Mouse (Mus musculus) kidney, embryonic 15.5 days (tissue): ENCODE measurements at regions not wholly inside any gene's neighbourhood (a gene's known extent, or its start where the extent isn't known, plus 50 kb on each side); places are given as distances from the start of the nearest gene placed in this dataset.

Experiments
- ATAC-seq: fragments of 200-750 bp; cut with Nextera tagmentation; replicated peaks from 2 replicates; pipeline ENCODE4 v1.8.0; 2017; ENCODE audit warnings: moderate TSS enrichment; ENCODE audit not compliant: low FRiP score
- H3K27ac ChIP-seq: fragments of 300-500 bp; sonication (generic); 2 replicates; pipeline ENCODE4 v1.5.1; 2015; ENCODE audit warnings: mild to moderate bottlenecking, inconsistent platforms
- H3K27me3 ChIP-seq: fragments of 300-500 bp; sonication (generic); 2 replicates; pipeline ENCODE4 v1.6.1; 2015; ENCODE audit warnings: inconsistent platforms
- H3K36me3 ChIP-seq: fragments of 300-500 bp; sonication (generic); 2 replicates; pipeline ENCODE4 v1.6.1; 2015; ENCODE audit warnings: inconsistent platforms
- H3K4me1 ChIP-seq: fragments of 300-500 bp; sonication (generic); 2 replicates; pipeline ENCODE4 v1.6.1; 2015; ENCODE audit warnings: inconsistent platforms
- H3K4me2 ChIP-seq: fragments of 300-500 bp; sonication (generic); 2 replicates; pipeline ENCODE4 v1.6.1; 2015; ENCODE audit warnings: moderate library complexity, mild to moderate bottlenecking, inconsistent platforms
- H3K4me3 ChIP-seq: fragments of 300-500 bp; sonication (generic); replicated peaks from 2 replicates; pipeline ENCODE4 v1.5.1; 2015; ENCODE audit warnings: mild to moderate bottlenecking, inconsistent platforms
- H3K9ac ChIP-seq: fragments of 300-500 bp; sonication (generic); 2 replicates; pipeline ENCODE4 v1.6.1; 2015; ENCODE audit warnings: mild to moderate bottlenecking, inconsistent platforms
- H3K9me3 ChIP-seq: fragments of 300-500 bp; sonication (generic); replicated peaks from 2 replicates; pipeline ENCODE4 v1.6.1; 2016; ENCODE audit warnings: inconsistent platforms
- WGBS: fragments of 180-500 bp; shearing (Covaris S2); methylation state at CpG from one replicate; pipeline ENCODE4 v1.1.7; 2015; ENCODE audit warnings: mixed read lengths; 5-methylcytosine and 5-hydroxymethylcytosine counted together

- H3K4me2 ChIP-seq, result no peak overlapping the region
Observed at GRCm38 (mm10) chr10:44627431-44627830, 99.1 kb upstream of the Prdm1 start.

DNA sequence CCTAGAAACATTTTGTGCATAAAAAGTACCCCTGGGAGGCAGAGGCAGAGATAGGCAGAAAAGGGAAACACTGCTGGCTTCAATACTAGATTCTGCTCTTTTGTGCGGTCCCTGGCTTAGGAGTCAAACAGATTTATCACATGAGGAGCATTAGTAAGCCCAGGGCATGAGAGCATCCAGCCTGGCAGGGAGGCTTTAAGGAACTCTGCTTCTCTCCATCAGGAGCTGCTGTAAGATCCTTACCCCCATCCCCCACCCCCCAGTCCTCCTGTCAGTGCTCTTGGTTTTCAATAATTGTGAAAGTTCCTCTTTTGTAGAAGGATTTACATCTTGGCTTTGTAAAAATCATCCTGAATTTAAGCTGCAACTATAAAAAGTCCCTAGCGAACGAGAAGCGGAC, 97.2 kb upstream of the Prdm1 start:
- H3K9me3 ChIP-seq, result no peaks in the 10 kb centered on the region
- H3K27ac ChIP-seq, result no peak overlapping the region
- no peak overlapping the region for H3K4me2 ChIP-seq
- H3K36me3 ChIP-seq, result no peaks in the 10 kb centered on the region
- H3K4me1 ChIP-seq, result no peaks in the 10 kb centered on the region
- 77% methylated on average over 4 of the region's 4 CpGs for WGBS
- no peak overlapping the region for H3K9ac ChIP-seq
- no peak overlapping the region for H3K4me3 ChIP-seq
- no peaks in the 10 kb centered on the region for H3K27me3 ChIP-seq
- no peak for ATAC-seq

More at GRCm38 (mm10) chr10:44627431-44627830, 99.1 kb upstream of the Prdm1 start:
- H3K9me3 ChIP-seq, result no peaks in the 10 kb centered on the region
- no peak for ATAC-seq
- no peak overlapping the region for H3K9ac ChIP-seq
- H3K4me3 ChIP-seq, result no peak overlapping the region
- no peaks in the 10 kb centered on the region for H3K27me3 ChIP-seq
- no peaks in the 10 kb centered on the region for H3K36me3 ChIP-seq
- no peaks in the 10 kb centered on the region for H3K4me1 ChIP-seq
- 92% methylated on average over 3 of the region's 3 CpGs for WGBS
- no peak overlapping the region for H3K27ac ChIP-seq

- no peak for ATAC-seq
- H3K4me1 ChIP-seq, result no peaks in the 10 kb centered on the region
- H3K36me3 ChIP-seq, result no peaks in the 10 kb centered on the region
- no peak overlapping the region for H3K27ac ChIP-seq
- H3K27me3 ChIP-seq, result no peaks in the 10 kb centered on the region
- H3K9me3 ChIP-seq, result no peaks in the 10 kb centered on the region
- 81% methylated on average over 1 of the region's 1 CpGs for WGBS
- no peak overlapping the region for H3K4me3 ChIP-seq
- H3K4me2 ChIP-seq, result no peak overlapping the region
- H3K9ac ChIP-seq, result no peak overlapping the region
Observed at GRCm38 (mm10) chr10:44615586-44615985, 87.3 kb upstream of the Prdm1 start.

DNA sequence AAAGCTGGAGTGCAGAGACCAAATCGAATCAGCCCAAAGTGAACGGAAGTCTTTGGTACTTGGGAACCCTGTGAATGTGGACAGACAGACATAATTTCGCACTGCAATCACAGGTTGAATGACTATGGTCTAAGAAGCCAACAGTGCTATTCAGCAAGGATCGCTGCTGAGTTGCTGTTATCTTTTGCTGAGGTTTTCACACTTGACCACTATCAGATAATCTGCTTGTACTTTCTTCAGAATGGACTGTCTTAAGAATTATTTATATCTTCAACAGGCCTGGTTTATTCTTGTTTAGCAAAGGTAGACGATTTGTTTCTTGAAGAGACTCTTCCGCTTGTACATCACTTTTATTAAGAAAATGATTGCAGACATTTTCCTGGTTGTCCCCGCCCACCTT, 84.3 kb upstream of the Prdm1 start:
- no peaks in the 10 kb centered on the region for H3K27me3 ChIP-seq
- H3K4me3 ChIP-seq, result no peak overlapping the region
- no peak overlapping the region for H3K9ac ChIP-seq
- no peak overlapping the region for H3K4me2 ChIP-seq
- ATAC-seq, result no peak
- WGBS, result 88% methylated on average over 7 of the region's 7 CpGs
- no peak overlapping the region for H3K27ac ChIP-seq
- H3K9me3 ChIP-seq, result no peaks in the 10 kb centered on the region
- no peaks in the 10 kb centered on the region for H3K36me3 ChIP-seq
- no peaks in the 10 kb centered on the region for H3K4me1 ChIP-seq

DNA sequence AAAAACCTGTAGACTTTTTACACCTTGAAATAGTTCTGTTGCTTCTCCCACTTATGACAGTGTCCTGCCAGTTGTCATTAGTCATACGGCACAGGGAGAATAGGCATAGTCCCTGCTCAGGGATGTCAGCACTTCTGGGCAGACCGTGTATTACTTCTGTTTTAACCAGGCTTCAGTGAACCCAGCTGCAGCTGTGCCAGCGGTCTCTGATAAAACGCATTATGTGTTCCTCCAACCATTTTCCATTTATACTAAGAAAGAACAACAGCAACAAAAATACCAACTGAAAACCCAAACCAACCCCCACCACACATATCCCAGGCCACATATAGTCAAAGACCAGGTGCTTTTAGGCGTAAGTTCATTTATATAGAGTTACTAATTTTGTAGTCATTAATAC, 83.1 kb upstream of the Prdm1 start:
- no peak overlapping the region for H3K4me3 ChIP-seq
- WGBS, result 84% methylated on average over 5 of the region's 5 CpGs
- H3K4me2 ChIP-seq, result no peak overlapping the region
- H3K36me3 ChIP-seq, result no peaks in the 10 kb centered on the region
- no peaks in the 10 kb centered on the region for H3K27me3 ChIP-seq
- ATAC-seq, result no peak
- H3K9me3 ChIP-seq, result no peaks in the 10 kb centered on the region
- no peaks in the 10 kb centered on the region for H3K4me1 ChIP-seq
- H3K9ac ChIP-seq, result no peak overlapping the region
- H3K27ac ChIP-seq, result no peak overlapping the region

- no peaks in the 10 kb centered on the region for H3K9me3 ChIP-seq
- no peak for ATAC-seq
- no peak overlapping the region for H3K27ac ChIP-seq
- no peak overlapping the region for H3K4me2 ChIP-seq
- no peak overlapping the region for H3K9ac ChIP-seq
- H3K4me1 ChIP-seq, result no peaks in the 10 kb centered on the region
- no peak overlapping the region for H3K4me3 ChIP-seq
- H3K27me3 ChIP-seq, result no peaks in the 10 kb centered on the region
- no peaks in the 10 kb centered on the region for H3K36me3 ChIP-seq
- WGBS, result 75% methylated on average over 6 of the region's 6 CpGs
Observed at GRCm38 (mm10) chr10:44609187-44609586, 80.9 kb upstream of the Prdm1 start.

DNA sequence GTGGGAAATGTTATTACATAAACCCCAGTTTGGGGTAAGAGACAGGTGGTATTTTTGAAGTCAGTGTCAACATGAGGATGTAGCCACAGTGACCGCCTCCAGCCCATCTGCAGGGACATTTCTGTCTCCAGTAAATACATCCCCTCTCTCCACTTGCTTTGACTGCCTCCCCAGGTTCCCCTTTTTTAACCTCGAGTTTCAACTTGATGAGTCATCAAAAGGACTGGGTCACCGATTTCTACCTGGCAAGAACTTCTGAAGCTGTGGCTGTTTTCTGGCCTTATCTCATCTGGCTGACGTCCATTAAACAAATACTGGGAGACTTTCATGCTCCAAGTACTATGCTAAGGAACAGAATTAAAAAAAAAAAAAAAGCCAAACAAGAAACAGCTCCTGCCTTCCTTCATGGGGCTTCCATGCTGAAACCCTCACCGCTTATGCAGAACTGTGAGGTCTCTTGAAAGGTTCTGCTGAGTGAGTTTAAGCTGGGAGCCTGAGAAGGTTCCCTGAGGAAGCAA, 79.1 kb upstream of the Prdm1 start:
- Histone ChIP-seq H3K27ac (no peak overlapping the region), H3K4me1 (no peaks in the 10 kb centered on the region), H3K9me3 (no peaks in the 10 kb centered on the region), H3K9ac (no peak overlapping the region), H3K4me2 (no peak overlapping the region), H3K4me3 (no peak overlapping the region), H3K36me3 (no peaks in the 10 kb centered on the region), H3K27me3 (no peaks in the 10 kb centered on the region)
- no peak for ATAC-seq
- 62% methylated on average over 5 of the region's 5 CpGs for WGBS

DNA sequence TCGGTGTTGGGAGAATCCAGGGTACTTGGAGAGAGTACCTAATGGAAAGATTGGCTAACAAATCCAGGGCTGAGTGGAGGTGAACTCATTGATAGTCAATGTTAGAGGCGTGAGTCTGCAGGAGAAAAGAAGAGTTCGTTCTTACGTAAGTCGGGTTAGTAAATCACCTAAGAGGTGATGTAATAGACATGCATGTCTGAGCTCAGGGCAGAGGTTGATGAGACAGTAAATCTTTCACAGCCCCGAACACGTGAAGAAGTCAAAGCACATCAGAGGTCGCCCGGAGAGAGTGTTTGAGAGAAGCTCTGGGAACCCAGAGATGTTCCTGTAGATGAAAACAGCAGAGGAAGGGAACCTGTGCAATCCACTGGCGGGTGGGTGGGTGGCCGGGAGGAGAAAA, 76.2 kb upstream of the Prdm1 start:
- Histone ChIP-seq H3K9me3 (no peaks in the 10 kb centered on the region), H3K9ac (no peak overlapping the region), H3K27me3 (no peaks in the 10 kb centered on the region), H3K4me1 (no peaks in the 10 kb centered on the region), H3K4me3 (no peak overlapping the region), H3K4me2 (no peak overlapping the region), H3K36me3 (no peaks in the 10 kb centered on the region), H3K27ac (no peak overlapping the region)
- ATAC-seq, result no peak
- 49% methylated on average over 11 of the region's 11 CpGs for WGBS

GRCm38 (mm10) chr10:44603461-44603860, 75.2 kb upstream of the Prdm1 start:
- Histone ChIP-seq H3K36me3 (no peaks in the 10 kb centered on the region), H3K4me2 (no peak overlapping the region), H3K4me1 (no peaks in the 10 kb centered on the region), H3K27ac (no peak overlapping the region), H3K9ac (no peak overlapping the region), H3K27me3 (no peaks in the 10 kb centered on the region), H3K9me3 (no peaks in the 10 kb centered on the region), H3K4me3 (no peak overlapping the region)
- 81% methylated on average over 5 of the region's 5 CpGs for WGBS
- ATAC-seq, result no peak

DNA sequence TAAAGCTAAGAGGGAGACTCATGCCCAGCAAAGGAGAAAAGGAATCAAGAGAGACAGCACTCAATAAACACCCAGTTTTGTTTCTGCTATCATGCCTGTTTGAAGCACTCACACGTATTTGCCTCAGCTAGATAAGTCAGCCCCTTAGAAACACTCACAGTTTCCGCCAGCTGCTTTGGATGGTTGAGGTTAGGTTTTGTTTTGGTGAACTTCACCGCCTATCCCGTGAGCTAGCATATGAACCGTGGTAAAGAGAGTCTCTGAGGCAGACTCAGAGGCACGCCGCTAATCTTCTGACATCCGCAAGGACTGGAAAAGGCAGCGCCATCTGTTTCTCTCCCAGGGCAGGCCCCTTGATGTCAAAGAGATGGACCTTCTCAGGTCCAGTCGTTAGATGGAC, 73.2 kb upstream of the Prdm1 start:
- 82% methylated on average over 10 of the region's 10 CpGs for WGBS
- Histone ChIP-seq H3K4me1 (no peaks in the 10 kb centered on the region), H3K4me2 (no peak overlapping the region), H3K27ac (no peak overlapping the region), H3K9ac (no peak overlapping the region), H3K36me3 (no peaks in the 10 kb centered on the region), H3K9me3 (no peaks in the 10 kb centered on the region), H3K27me3 (no peaks in the 10 kb centered on the region), H3K4me3 (no peak overlapping the region)
- ATAC-seq, result no peak

DNA sequence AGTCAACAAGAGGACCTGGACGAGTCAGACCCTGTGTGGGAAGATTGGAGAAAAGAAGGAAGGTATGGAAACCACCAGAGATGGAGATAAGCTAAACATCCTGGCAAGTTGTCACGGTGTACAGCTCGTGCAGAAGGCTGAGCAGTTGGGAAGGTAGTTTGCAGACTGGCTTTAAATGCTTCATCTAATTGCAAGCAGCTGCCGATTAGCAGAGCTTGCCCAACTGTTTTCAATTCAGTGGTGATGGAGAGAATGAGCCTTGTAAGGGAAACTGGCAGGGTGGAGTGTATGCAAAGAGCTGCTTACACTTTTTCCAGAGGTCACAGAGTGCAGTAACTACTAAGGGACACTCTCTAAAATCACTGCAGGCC, 71.6 kb upstream of the Prdm1 start:
- no peak overlapping the region for H3K27ac ChIP-seq
- H3K4me3 ChIP-seq, result no peak overlapping the region
- no peak overlapping the region for H3K9ac ChIP-seq
- H3K27me3 ChIP-seq, result no peaks in the 10 kb centered on the region
- H3K9me3 ChIP-seq, result no peaks in the 10 kb centered on the region
- no peaks in the 10 kb centered on the region for H3K4me1 ChIP-seq
- WGBS, result 28% methylated on average over 4 of the region's 4 CpGs
- no peak overlapping the region for H3K4me2 ChIP-seq
- ATAC-seq, result no peak
- H3K36me3 ChIP-seq, result no peaks in the 10 kb centered on the region

DNA sequence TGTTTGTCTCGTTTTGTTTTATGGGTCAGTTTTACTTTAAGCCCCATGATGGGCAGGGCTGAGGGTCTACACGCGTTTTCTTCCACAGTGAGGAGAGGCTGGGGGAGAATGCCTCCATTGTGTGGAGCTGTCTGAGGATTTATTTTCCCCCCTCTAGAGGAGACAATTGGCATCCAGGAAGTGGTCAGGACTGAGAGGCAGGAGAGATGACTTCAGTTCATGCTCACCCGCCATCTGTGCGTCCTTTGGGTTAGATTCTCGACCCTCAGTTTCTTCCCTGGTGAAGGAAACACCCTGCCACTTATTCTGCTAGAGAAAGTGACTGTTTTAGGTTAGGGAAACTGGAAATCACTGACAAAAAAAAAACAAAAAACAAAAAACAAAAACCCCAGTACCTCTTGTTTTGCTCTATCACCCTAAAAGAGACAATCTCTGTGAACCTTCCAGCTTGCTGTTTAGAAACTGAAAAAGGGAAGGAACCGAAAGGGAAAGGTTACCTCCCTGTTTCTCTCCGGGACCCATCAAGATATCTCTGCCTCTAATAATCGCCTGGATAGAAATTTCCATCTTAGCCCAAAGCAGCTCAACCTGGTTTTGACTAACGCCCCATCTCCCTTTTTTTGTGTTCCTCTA, 71.1 kb upstream of the Prdm1 start:
- Histone ChIP-seq H3K4me3 (no peak overlapping the region), H3K36me3 (no peaks in the 10 kb centered on the region), H3K4me1 (no peaks in the 10 kb centered on the region), H3K4me2 (no peak overlapping the region), H3K9ac (no peak overlapping the region), H3K9me3 (no peaks in the 10 kb centered on the region), H3K27ac (no peak overlapping the region), H3K27me3 (no peaks in the 10 kb centered on the region)
- no peak for ATAC-seq
- 67% methylated on average over 10 of the region's 10 CpGs for WGBS

- 93% methylated on average over 3 of the region's 3 CpGs for WGBS
- no peak for ATAC-seq
Observed at GRCm38 (mm10) chr10:44598615-44599014, 70.3 kb upstream of the Prdm1 start.

More at GRCm38 (mm10) chr10:44598615-44599014, 70.3 kb upstream of the Prdm1 start:
- no peak overlapping the region for H3K27ac ChIP-seq
- no peaks in the 10 kb centered on the region for H3K27me3 ChIP-seq
- no peaks in the 10 kb centered on the region for H3K9me3 ChIP-seq
- H3K4me3 ChIP-seq, result no peak overlapping the region
- no peak overlapping the region for H3K9ac ChIP-seq
- H3K4me2 ChIP-seq, result no peak overlapping the region
- no peaks in the 10 kb centered on the region for H3K36me3 ChIP-seq
- H3K4me1 ChIP-seq, result no peaks in the 10 kb centered on the region
